Mouse (Mus musculus) lung, adult 2 months (tissue): ENCODE data around the gene Pdzd7. TPM values are rescaled to one million over a fixed set of nuclear protein-coding genes. Genes with fewer than 3 reads are reported as not detected.

Experiments
- DNase-seq: peaks from one replicate; pipeline ENCODE4 v3.0.0; 2022
- H3K4me1 ChIP-seq: fragments of 200-500 bp; 2 replicates; pipeline ENCODE4 v1.6.1; 2011; ENCODE audit warnings: low read length; ENCODE audit not compliant: control insufficient read depth, insufficient read depth
- H3K4me3 ChIP-seq: fragments of 200-500 bp; replicated peaks from 2 replicates; pipeline ENCODE3; 2011; ENCODE audit warnings: low read depth, mild to moderate bottlenecking, control low read depth, low read length; ENCODE audit errors: extremely low read depth
- CTCF ChIP-seq: fragments of 200-500 bp; IDR thresholded peaks from 2 replicates; pipeline ENCODE4 v1.5.1; 2011; ENCODE audit warnings: mild to moderate bottlenecking, low read length, control low read depth; ENCODE audit not compliant: insufficient read depth
- POLR2A ChIP-seq: fragments of 200-500 bp; IDR thresholded peaks from 2 replicates; pipeline ENCODE4 v1.6.1; 2011; ENCODE audit warnings: low read depth, mild to moderate bottlenecking, control low read depth, low read length, borderline replicate concordance; ENCODE audit errors: extremely low read depth
- WGBS: fragments of 180-500 bp; shearing (Covaris S2); methylation state at CpG from one replicate; pipeline ENCODE4 v1.1.7; 2018; 5-methylcytosine and 5-hydroxymethylcytosine counted together
- polyA plus RNA-seq: library from polyadenylated mRNA; depleted of rRNA; stranded (reverse); fragments of >200 nt; gene quantifications from 2 replicates; pipeline ENCODE4 v1.2.3, GENCODE M21; 2012

The Pdzd7 gene
- polyA plus RNA-seq, 1 experiment: 0.64 TPM

DNA sequence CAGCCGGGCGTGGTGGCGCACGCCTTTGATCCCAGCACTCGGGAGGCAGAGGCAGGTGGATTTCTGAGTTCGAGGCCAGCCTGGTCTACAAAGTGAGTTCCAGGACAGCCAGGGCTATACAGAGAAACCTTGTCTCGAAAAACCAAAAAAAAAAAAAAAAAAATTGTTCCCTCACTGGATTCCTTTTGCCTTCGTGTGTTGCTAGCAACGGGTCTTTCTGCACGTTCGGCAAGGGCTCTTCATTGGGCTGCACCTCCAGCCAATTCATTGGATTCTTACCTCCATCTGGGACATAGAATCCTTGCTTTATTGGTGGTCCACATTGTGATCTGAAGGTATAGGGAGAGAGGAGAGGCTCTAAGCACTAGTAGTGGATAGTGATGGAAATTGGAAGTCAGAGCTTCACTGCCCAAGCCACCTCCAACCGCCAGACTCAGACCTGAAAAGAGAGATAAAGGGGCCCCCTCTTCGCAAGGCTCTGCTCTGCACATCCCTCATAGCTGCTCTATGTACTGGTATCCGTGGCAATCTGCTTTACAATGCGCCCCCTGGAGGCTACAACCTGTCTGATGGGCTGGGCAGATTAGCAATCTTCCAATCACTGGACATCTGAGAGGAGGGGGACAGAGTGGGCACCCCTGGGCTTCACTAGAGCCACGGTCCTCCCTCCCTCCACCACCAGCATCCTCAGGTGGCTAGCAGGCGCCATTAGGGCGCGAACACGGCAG lies 18.2 kb upstream of the Pdzd7 start:
- 42% methylated on average over 20 of the region's 20 CpGs for WGBS
- DNase-seq: peak; percentile 66
- peak; percentile 79 for TF ChIP-seq CTCF
- no peak for TF ChIP-seq POLR2A
- Histone ChIP-seq H3K4me3 (no peak overlapping the region), H3K4me1 (no peaks in the 10 kb centered on the region)

DNA sequence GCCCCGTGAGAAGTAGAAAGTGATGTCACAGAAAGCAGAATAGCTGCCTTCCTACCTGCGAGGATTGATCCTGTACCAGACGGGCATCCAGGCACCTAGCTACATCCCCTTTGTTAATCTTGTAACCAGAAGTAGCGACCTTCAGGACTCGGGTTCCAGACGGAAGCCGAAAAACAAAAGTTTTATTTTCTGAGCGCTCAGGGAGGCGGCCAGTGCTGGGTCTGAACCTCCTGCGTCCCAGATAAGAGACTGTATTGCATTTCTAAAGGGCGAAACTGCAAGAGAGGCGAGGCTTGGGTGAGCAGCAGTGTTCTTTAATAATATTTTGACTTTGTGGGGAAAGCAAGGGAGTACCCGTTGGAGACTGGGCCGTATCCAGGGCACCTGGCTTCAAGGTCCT lies 13.3 kb upstream of the Pdzd7 start:
- 1% methylated on average over 14 of the region's 14 CpGs for WGBS
- H3K4me1 ChIP-seq: peaks cover 13% of the 10 kb centered on the region
- H3K4me3 ChIP-seq: peak overlapping the region; percentile 64
- no peak for TF ChIP-seq POLR2A
- TF ChIP-seq CTCF: no peak
- peak; percentile 37 for DNase-seq

DNA sequence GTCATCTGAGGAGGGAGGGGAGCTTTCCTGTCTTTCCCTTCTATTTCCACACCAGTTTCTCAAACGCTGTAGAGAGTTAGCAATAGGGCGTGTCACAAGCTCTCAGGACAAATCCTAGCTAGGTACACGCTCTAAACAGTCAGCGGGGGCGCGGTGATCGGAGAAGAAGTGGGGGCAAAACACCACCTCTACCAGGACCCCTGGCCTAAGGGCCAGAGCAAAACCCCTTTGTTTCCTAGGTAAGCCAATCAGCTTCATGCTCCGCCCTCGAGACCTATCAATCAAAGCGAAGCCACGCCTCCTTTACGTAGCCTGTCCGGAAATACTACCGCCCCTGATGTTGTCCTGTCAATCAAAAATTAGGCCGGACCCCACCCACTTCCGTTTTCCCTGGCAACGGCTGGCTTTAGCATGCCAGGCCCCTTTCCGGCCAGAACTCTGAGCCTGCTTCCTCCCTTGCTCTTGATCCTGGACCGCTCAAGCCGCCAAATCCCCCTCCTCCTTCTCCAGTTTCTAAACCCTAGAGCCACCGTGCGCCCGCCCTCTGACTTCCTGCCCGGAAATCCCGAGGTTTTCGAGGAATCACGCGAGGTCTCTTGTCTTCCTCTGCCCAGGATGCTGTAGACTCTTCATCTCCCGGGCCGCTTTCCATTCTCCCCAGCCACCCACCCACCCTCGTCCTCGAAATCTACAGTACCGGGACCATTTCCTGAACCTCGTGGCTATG lies 12.8 kb upstream of the Pdzd7 start:
- under 1% methylated on average over 34 of the region's 34 CpGs for whole genome bisulfite sequencing
- TF ChIP-seq POLR2A (peak; percentile 79), CTCF (no peak)
- Histone ChIP-seq H3K4me1 (peaks cover 13% of the 10 kb centered on the region), H3K4me3 (peak overlapping the region; percentile 89)
- DNase-seq: peak; percentile 95

DNA sequence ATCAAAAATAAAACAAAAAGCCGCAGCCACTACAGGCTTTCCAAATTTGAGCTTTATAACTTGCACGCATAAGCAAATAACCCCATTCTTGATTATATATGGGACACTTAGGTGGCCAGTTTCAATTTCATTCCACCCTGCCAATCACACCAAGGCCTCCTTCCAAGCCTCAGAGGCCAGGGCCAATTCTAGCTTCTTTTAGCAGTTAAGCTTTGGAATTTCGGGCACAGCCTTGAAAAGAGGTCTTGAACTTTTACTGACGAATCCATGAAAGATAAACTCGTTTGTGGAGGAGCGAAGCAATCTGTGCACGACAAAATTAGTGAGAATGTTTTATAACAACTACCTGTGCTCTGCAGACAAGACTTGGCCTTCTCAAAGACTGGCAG lies 12.2 kb upstream of the Pdzd7 start:
- Histone ChIP-seq H3K4me1 (peaks cover 13% of the 10 kb centered on the region), H3K4me3 (peak overlapping the region; percentile 89)
- TF ChIP-seq POLR2A: no peak
- TF ChIP-seq CTCF: no peak
- DNase-seq: no peak
- WGBS: 17% methylated on average over 7 of the region's 7 CpGs

DNA sequence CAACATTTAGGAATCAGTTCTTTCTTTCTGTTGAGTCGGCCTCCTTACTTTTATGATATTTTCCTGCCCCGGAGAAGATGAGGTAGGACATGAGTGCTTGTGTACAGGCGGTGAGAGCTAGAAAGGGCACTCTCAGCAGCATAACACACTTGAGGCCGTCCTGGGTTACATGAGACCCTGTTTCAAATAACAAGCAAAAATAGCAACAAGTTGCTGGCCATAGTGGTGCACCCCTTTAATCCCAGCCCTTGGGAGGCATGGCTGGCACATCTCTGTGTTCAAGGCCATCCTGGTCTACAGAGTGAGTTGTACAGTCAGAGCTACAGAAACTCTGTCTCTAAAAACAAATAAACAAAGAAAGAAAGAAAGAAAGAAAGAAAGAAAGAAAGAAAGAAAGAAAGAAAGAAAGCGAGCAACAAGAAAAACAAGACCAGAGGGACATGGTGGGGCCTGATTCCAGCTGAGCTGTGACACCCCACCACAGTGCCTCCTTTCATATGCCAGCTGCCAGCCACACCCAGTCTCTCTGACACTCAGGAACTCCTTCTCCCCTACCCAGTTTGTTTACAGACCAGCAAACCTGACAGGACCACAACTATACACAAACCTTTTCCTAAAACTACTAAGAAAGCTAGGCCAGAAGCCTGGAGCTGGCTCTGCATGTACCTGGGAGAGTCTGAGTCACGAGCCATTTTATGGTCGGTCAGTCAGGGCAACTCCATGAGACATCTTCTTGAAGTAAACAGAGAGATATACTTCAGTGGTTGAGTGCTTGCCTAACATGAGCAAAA lies 11.6 kb upstream of the Pdzd7 start:
- no peak for TF ChIP-seq CTCF
- no peak for TF ChIP-seq POLR2A
- 37% methylated on average over 7 of the region's 7 CpGs for WGBS
- DNase-seq: peak; percentile 26
- Histone ChIP-seq H3K4me1 (peaks cover 13% of the 10 kb centered on the region), H3K4me3 (peak overlapping the region; percentile 19)

DNA sequence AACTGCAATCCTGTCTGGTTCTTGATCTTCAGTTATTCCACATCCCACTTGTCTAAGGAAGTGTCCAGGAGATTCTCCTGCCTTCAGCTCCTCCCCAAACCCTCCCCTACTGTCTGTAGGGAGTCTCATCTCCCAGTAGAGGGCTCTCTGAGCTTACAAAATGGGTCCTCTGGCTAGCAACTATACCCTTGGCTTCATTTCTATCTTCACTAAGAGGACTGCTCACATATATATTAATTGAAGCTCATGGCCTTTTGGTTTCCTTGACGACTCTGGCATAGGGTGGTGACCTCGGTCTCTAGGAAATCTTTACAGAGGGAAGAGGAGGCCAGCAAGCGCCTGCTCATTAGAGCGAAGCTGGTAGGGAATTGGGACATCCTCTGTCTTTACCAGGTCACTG lies 10.8 kb upstream of the Pdzd7 start:
- H3K4me3 ChIP-seq: no peak overlapping the region
- DNase-seq: peak; percentile 18
- H3K4me1 ChIP-seq: peaks cover 13% of the 10 kb centered on the region
- TF ChIP-seq CTCF: peak; percentile 42; the same call in 1 of the 2 replicates
- no peak for TF ChIP-seq POLR2A
- 31% methylated on average over 4 of the region's 4 CpGs for WGBS

DNA sequence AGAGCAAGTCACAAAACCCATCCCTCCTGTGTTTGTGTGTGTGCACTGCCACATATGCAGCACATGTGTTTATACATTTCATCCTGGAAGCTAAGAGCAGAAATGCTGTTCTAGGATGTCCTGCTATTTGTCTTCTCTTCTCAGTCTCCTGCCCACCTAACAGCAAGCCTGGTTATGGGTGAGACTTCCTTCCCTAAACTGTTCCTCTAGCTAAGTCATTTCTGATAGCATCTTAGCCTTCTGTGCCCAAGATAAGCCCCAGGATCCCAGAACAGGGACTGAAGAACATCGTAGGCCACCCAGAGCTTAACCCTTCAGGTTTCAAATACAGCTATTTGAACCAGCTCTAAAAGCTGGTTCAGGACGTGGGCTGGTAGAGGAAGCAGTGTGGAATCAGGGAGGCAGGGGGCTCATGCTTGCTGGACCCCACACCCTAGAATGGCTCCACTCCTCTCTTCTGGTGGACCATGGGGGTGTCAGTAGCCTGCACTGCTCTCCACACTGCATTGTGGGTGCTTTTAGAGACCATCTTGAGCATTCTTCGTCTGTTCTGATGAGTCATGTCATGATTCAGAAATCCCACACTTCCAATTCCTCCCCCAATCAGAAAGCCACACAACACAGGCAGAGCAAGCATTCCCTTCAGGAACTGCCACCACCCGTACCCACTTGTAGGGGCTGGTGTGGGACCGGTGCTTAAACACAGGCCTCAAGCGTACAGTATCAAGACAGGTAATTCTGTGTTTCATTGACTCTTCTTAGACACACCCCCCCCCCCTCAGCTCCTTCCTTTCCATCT lies 9.6 kb upstream of the Pdzd7 start:
- WGBS: 71% methylated on average over 6 of the region's 6 CpGs
- TF ChIP-seq CTCF (no peak), POLR2A (no peak)
- no peak for DNase-seq

DNA sequence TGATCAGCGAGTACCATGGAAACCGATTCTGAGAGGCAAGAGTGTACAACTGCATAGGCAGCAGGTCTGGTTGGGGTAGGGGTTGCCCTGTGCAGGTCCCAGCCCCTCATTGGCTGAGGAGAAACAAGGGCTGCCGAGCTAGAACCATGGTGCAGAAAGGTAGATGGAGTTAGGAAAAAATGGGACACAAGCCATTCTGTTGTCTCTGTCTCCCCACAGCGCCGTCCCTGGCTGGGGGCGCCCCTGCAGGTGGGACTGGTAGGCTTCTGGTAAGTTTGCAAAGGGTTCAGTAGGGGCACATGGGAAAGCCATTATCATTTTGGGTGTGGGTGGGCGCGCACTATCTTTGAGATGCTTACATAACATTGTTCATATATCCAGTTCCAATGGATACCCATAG lies 7.9 kb upstream of the Pdzd7 start:
- Histone ChIP-seq H3K4me1 (peaks cover 15% of the 10 kb centered on the region), H3K4me3 (no peak overlapping the region)
- 78% methylated on average over 8 of the region's 8 CpGs for WGBS
- DNase-seq: no peak
- no peak for TF ChIP-seq CTCF
- TF ChIP-seq POLR2A: no peak

More for the DNA sequence above, 9.6 kb upstream of the Pdzd7 start:
- no peak overlapping the region for H3K4me3 ChIP-seq
- H3K4me1 ChIP-seq: peaks cover 13% of the 10 kb centered on the region

DNA sequence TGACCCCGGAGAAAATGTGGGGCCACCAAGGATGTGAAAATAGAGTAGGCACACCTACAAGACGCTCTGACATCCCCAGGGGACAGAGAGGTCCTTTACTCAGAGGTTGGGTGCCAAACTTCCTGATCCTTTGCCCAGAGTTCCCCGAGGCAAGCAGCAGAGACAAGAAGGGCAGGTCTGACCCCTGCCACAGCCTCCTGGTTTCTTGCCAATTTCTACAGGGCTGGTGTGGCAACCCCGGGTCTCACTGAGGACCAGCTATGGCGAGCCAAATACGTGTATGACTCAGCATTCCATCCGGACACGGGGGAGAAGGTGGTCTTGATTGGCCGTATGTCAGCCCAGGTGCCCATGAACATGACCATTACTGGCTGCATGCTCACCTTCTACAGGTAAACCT lies 4.0 kb upstream of the Pdzd7 start:
- H3K4me1 ChIP-seq: peaks cover 6% of the 10 kb centered on the region; the same call in 1 of the 2 replicates
- 66% methylated on average over 9 of the region's 9 CpGs for WGBS
- no peak for TF ChIP-seq POLR2A
- no peak for TF ChIP-seq CTCF
- DNase-seq: no peak
- H3K4me3 ChIP-seq: no peak overlapping the region
